Mouse (Mus musculus): ENCODE results near the gene Foxp4.

DNA sequence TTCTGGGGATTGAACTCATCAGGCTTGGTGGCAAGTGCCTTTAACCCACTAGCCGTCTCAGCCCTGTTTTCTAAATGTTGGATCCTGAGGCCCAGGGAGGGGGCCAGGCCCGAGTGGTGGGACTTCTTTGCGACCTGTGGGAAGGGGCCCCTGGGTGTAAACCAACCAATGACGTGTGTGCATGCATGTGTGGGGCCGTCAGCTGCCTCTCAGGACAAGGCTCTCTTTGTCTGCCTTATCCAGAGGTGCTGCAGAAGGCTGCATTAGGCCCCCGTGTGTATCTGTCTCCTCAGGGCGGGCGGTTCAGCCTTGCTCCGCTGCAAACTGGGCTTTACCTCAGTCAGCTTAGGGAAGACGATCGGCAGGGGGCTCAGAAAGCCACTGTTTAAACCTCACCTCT is 61.0 kb downstream of the Foxp4 start:
- TF ChIP-seq GATA1 (IDR thresholded peaks at IDR 0.05; ENCODE audit: low read length) (no peak), TAL1 (IDR thresholded peaks at IDR 0.05; ENCODE audit: low read length) (no peak)

Measured in erythroblast, embryonic 14.5 days (primary cell).